Mouse (Mus musculus) forebrain, embryonic 16.5 days (tissue): Measurements from ENCODE around the gene 6430531B16Rik. TPM values are rescaled to one million over a fixed set of nuclear protein-coding genes. Genes with fewer than 3 reads are reported as not detected.

ENCODE experiments used
- microRNA counts: library from miRNA; unstranded; fragments of <30 nt; microRNA quantifications from one replicate; lab custom pipeline; 2016
- microRNA-seq: library from miRNA; unstranded; fragments of <30 nt; microRNA quantifications from one replicate; pipeline ENCODE4, GENCODE M21; 2017
- polyA plus RNA-seq: library from polyadenylated mRNA; unstranded; fragments of >200 nt; fragmentation: Nextera tagmentation; extraction: Ambion mirVana; gene quantifications from 2 replicates; pipeline ENCODE4 v1.2.1, GENCODE M21; 2015

6430531B16Rik gene
- polyA plus RNA-seq, 1 experiment from 2014 or later: 0.87 TPM

MicroRNAs encoded within 50 kb of the gene (microRNA counts, 519-probe panel; counts per million panel counts)
- microRNA mmu-miR-202-3p (lab: Ali Mortazavi, UCI) (2,086 counts per million, percentile 35 among the panel's probes with 10 or more counts), microRNA mmu-miR-202-5p (lab: Ali Mortazavi, UCI) (2,412 counts per million, percentile 57 among the panel's probes with 10 or more counts)

Small RNA genes within 50 kb of the gene (microRNA-seq; reads per million reads assigned to microRNA genes)
- gene Mir202: 1.5 reads per million
- gene Mir7062: not detected
- gene mmu-mir-7686: not detected

Other genes starting within 250 kb of the 6430531B16Rik start
- 11.6 and 17.9 TPM in 2 replicates for gene Adgra1, start 144.6 kb downstream of the 6430531B16Rik start, polyA plus RNA-seq
- gene Kndc1, start 84.1 kb downstream of the 6430531B16Rik start, polyA plus RNA-seq: 4.0 and 7.7 TPM in 2 replicates
- not detected in 2 replicates for gene Utf1, start 35.0 kb downstream of the 6430531B16Rik start, polyA plus RNA-seq
- 3.3 and 4.7 TPM in 2 replicates for gene Adam8, start 13.8 kb upstream of the 6430531B16Rik start, polyA plus RNA-seq
- 54.5 and 62.0 TPM in 2 replicates for gene Zfp511, start 57.6 kb upstream of the 6430531B16Rik start, polyA plus RNA-seq
- gene Tubgcp2, start 57.9 kb upstream of the 6430531B16Rik start, polyA plus RNA-seq: 72.7 and 76.3 TPM in 2 replicates
- 0.62 and 1.7 TPM in 2 replicates for gene Msx3, start 70.3 kb upstream of the 6430531B16Rik start, polyA plus RNA-seq
- gene Caly, start 103.8 kb upstream of the 6430531B16Rik start, polyA plus RNA-seq: 116 and 179 TPM in 2 replicates
- gene Prap1, start 114.6 kb upstream of the 6430531B16Rik start, polyA plus RNA-seq: not detected in 2 replicates
- gene Fuom, start 123.7 kb upstream of the 6430531B16Rik start, polyA plus RNA-seq: 13.4 and 15.5 TPM in 2 replicates
- gene Paox, start 137.0 kb upstream of the 6430531B16Rik start, polyA plus RNA-seq: 6.6 and 7.8 TPM in 2 replicates
- gene Echs1, start 137.7 kb upstream of the 6430531B16Rik start, polyA plus RNA-seq: 107 and 119 TPM in 2 replicates
- gene Mtg1, start 158.8 kb upstream of the 6430531B16Rik start, polyA plus RNA-seq: 34.6 and 36.5 TPM in 2 replicates
- 15.7 and 19.1 TPM in 2 replicates for gene Sprn, start 176.1 kb upstream of the 6430531B16Rik start, polyA plus RNA-seq
- gene Olfr522, start 186.0 kb upstream of the 6430531B16Rik start, polyA plus RNA-seq: not detected in 2 replicates
- not detected in 2 replicates for gene Olfr523, start 194.5 kb upstream of the 6430531B16Rik start, polyA plus RNA-seq
- not detected in 2 replicates for gene Olfr524, start 227.2 kb upstream of the 6430531B16Rik start, polyA plus RNA-seq
- not detected in 2 replicates for gene Cd163l1, start 239.5 kb upstream of the 6430531B16Rik start, polyA plus RNA-seq